ENCODE assay signal across 26 mouse cellular contexts in genomic region chr12:53529345-53529744, GRCm38 (mm10).
DNase-seq lines count a peak whose midpoint lies in the region; ATAC-seq and TF ChIP-seq lines count a peak whose summit lies in the region.
"Had no signal": no experiment of that assay in that cellular context is flagged by ENCODE, and none has a peak within 500 bp of the region (broad histone marks: within the 10 kb centered on the region; RNA-seq: fewer than 3 reads in every experiment).

No protein-coding gene starts in this region.

- H3K9ac ChIP-seq in CH12.LX (ENCODE audit: insufficient read depth, low read depth), result no peak overlapping the region
- H3K9ac ChIP-seq in midbrain, embryonic 16.5 days (ENCODE audit: low read depth, low read length), result no peak overlapping the region
- H3K9ac ChIP-seq: embryonic facial prominence, embryonic 13.5 days; embryonic facial prominence, embryonic 15.5 days; forebrain, embryonic 12.5 days had no signal

- ATAC-seq in midbrain, embryonic 16.5 days, result no peak
- ATAC-seq: activated CD4-positive, CD25-positive, alpha-beta regulatory T cell, adult 4 months; CD4-positive, CD25-positive, alpha-beta regulatory T cell, adult 4 months; forebrain, embryonic 14.5 days; forebrain, embryonic 16.5 days; Patski had no signal

- H3K9me3 ChIP-seq in CH12.LX (replicated peaks; ENCODE audit: low read length), result no peaks in the 10 kb centered on the region
- no peaks in the 10 kb centered on the region for H3K9me3 ChIP-seq in midbrain, embryonic 16.5 days (replicated peaks; ENCODE audit: control insufficient read depth, low read length, poor library complexity, severe bottlenecking)
- H3K9me3 ChIP-seq: embryonic facial prominence, embryonic 13.5 days; embryonic facial prominence, embryonic 15.5 days; forebrain, embryonic 12.5 days had no signal

- no peak overlapping the region for H3K4me3 ChIP-seq in CH12.LX (replicated peaks in 1 of 3; ENCODE audit: low read depth in 2 of 3, low read length in 2 of 3, poor library complexity in 1 of 3)
- H3K4me3 ChIP-seq in midbrain, embryonic 16.5 days (ENCODE audit: low read depth, low read length), result no peak overlapping the region
- H3K4me3 ChIP-seq: embryonic facial prominence, embryonic 13.5 days; embryonic facial prominence, embryonic 15.5 days; erythroblast, embryonic 14.5 days; forebrain, embryonic 10.5 days; forebrain, embryonic 12.5 days had no signal

- in situ Hi-C loops in CH12.LX (cut with MboI; ENCODE audit: low pct_ligation_motif_present, low pct_unique_long_range_greater_than_20kb, low sequenced_read_pairs), result no loop called here

- WGBS in midbrain, embryonic 16.5 days, result 95% methylated on average over 2 of the region's 2 CpGs

- TF ChIP-seq EP300 in CH12.LX (IDR thresholded peaks at IDR 0.05; ENCODE audit: low read length), result no peak

- intact Hi-C loops in heart, postnatal 25 days (cut with DNase I), result no loop called here

- DNase-seq in CH12.LX (ENCODE audit: extremely low read depth), result no peak
- DNase-seq in Muller cell, postnatal 12 days (ENCODE audit: inconsistent ontology term), result peak; percentile 33
- DNase-seq in heart, postnatal 25 days (ENCODE audit: low spot score), result no peak
- DNase-seq in lung, postnatal 4 days, result no peak
- DNase-seq: adrenal gland, adult 8-10 months; adrenal gland, postnatal 14 days; B cell, adult 2 months; cerebellum, adult 11 months; cerebellum, adult 18-20 months; cerebellum, adult 8-10 months; cerebellum, adult 9-11 months; cerebellum, postnatal 14 days; cerebellum, postnatal 36 days; embryo, embryonic 11 days had no signal

- TF ChIP-seq CTCF in CH12.LX (conservative IDR thresholded peaks at IDR 0.05 in 1 of 2, IDR thresholded peaks at IDR 0.05 in 1 of 2; ENCODE audit: low read depth in 2 of 2, low read length in 2 of 2), result no peak

- TF ChIP-seq RAD21 in CH12.LX (IDR thresholded peaks at IDR 0.05; ENCODE audit: low read depth, low read length), result no peak

- dilution Hi-C loops in CH12.LX (cut with MboI; ENCODE audit: extremely low pct_ligation_motif_present, extremely low pct_unique_long_range_greater_than_20kb, low sequenced_read_pairs), result no loop called here

- no peaks in the 10 kb centered on the region for H3K27me3 ChIP-seq in CH12.LX (replicated peaks)
- H3K27me3 ChIP-seq in midbrain, embryonic 16.5 days (ENCODE audit: control insufficient read depth, insufficient read depth, low read depth, low read length), result no peaks in the 10 kb centered on the region
- H3K27me3 ChIP-seq: embryonic facial prominence, embryonic 13.5 days; embryonic facial prominence, embryonic 15.5 days; forebrain, embryonic 12.5 days; Patski had no signal

- no peaks in the 10 kb centered on the region for H3K36me3 ChIP-seq in CH12.LX (replicated peaks in 1 of 2; ENCODE audit: control insufficient read depth in 1 of 2, insufficient read depth in 1 of 2, low read length in 1 of 2)
- H3K36me3 ChIP-seq in midbrain, embryonic 16.5 days (ENCODE audit: control insufficient read depth, insufficient read depth, low read length), result no peaks in the 10 kb centered on the region
- H3K36me3 ChIP-seq: embryonic facial prominence, embryonic 13.5 days; embryonic facial prominence, embryonic 15.5 days; forebrain, embryonic 12.5 days; G1E had no signal

- H3K4me2 ChIP-seq in CH12.LX (ENCODE audit: insufficient read depth, low read depth, poor library complexity, severe bottlenecking), result no peak overlapping the region
- H3K4me2 ChIP-seq in midbrain, embryonic 16.5 days (ENCODE audit: low read length), result no peak overlapping the region
- H3K4me2 ChIP-seq: embryonic facial prominence, embryonic 13.5 days; embryonic facial prominence, embryonic 15.5 days; forebrain, embryonic 12.5 days had no signal

- H3K27ac ChIP-seq in CH12.LX (ENCODE audit: insufficient read depth, low read depth), result no peak overlapping the region
- no peak overlapping the region for H3K27ac ChIP-seq in midbrain, embryonic 16.5 days (ENCODE audit: low read length)
- H3K27ac ChIP-seq: embryonic facial prominence, embryonic 13.5 days; embryonic facial prominence, embryonic 15.5 days; forebrain, embryonic 10.5 days; forebrain, embryonic 12.5 days had no signal

- no peaks in the 10 kb centered on the region; a peak in 1 of 4 replicates for H3K4me1 ChIP-seq in CH12.LX (ENCODE audit: control insufficient read depth in 1 of 2, insufficient read depth in 2 of 2)
- peaks cover 7% of the 10 kb centered on the region for H3K4me1 ChIP-seq in midbrain, embryonic 16.5 days (ENCODE audit: control insufficient read depth, insufficient read depth, low read length)
- H3K4me1 ChIP-seq: embryonic facial prominence, embryonic 13.5 days; embryonic facial prominence, embryonic 15.5 days had no signal

- TF ChIP-seq POLR2A in CH12.LX (IDR thresholded peaks at IDR 0.05; ENCODE audit: low read depth, low read length), result no peak

- H3K79me2 ChIP-seq in CH12.LX (replicated peaks; ENCODE audit: control insufficient read depth, extremely low read depth, insufficient read depth, poor library complexity, severe bottlenecking), result no peaks in the 10 kb centered on the region

TF ChIP-seq in CH12.LX, 34 proteins besides CTCF, POLR2A, EP300 and RAD21:
- TF ChIP-seq CHD2 (IDR thresholded peaks at IDR 0.05; ENCODE audit: low read length), result no peak
- peak; percentile 58; the same call in 1 of the 2 replicates for TF ChIP-seq MAFK (IDR thresholded peaks at IDR 0.05; ENCODE audit: insufficient replicate concordance, low read length)
- TF ChIP-seq ELF1 (IDR thresholded peaks at IDR 0.05; ENCODE audit: low read depth, low read length), result no peak
- TF ChIP-seq SIN3A (IDR thresholded peaks at IDR 0.05; ENCODE audit: low read length), result no peak
- TF ChIP-seq MEF2A (IDR thresholded peaks at IDR 0.05; ENCODE audit: borderline replicate concordance, low read depth, low read length), result no peak
- no peak for TF ChIP-seq HCFC1 (IDR thresholded peaks at IDR 0.05; ENCODE audit: low read depth, low read length)
- no peak for TF ChIP-seq JUND (conservative IDR thresholded peaks at IDR 0.05; ENCODE audit: low read depth, low read length)
